Mouse (Mus musculus): Measurements from ENCODE around the gene Taf9b. TPM values are rescaled to one million over a fixed set of nuclear protein-coding genes. Genes with fewer than 3 reads are reported as not detected.

Taf9b gene
- total RNA-seq (2012; rRNA removed), result 2.1 and 2.7 TPM in 2 replicates

- no peaks in the 10 kb centered on the region for H3K36me3 ChIP-seq (ENCODE audit: control insufficient read depth, insufficient read depth, low read length, poor library complexity, severe bottlenecking)
- in situ Hi-C loops (cut with MboI; ENCODE audit: low sequenced_read_pairs in 2 of 2, unreplicated experiment in 2 of 2), result no loop called here
- H3K27ac ChIP-seq (ENCODE audit: insufficient read depth, low read depth, low read length, poor library complexity, severe bottlenecking), result no peak within 1 kb of the TSS
These were observed at the start of gene Taf9b for GRCm38 (mm10) chrX:106221058-106221457. Gene Taf9b (minus strand): TSS chrX:106221158.

GRCm38 (mm10) chrX:106255276-106255675, 34.3 kb upstream of the Taf9b start, which contains the start of gene Fnd3c2:
Gene Fnd3c2 (minus strand): TSS chrX:106255376.
- TF ChIP-seq ZC3H11A (IDR thresholded peaks at IDR 0.05; ENCODE audit: borderline replicate concordance, low read depth, low read length) (no peak), CHD2 (IDR thresholded peaks at IDR 0.05; ENCODE audit: low read depth, low read length) (no peak), MAFK (IDR thresholded peaks at IDR 0.05; ENCODE audit: insufficient read depth, low read depth, low read length) (no peak), ZNF384 (IDR thresholded peaks at IDR 0.05; ENCODE audit: low read depth, low read length) (no peak), HCFC1 (IDR thresholded peaks at IDR 0.05; ENCODE audit: borderline replicate concordance, insufficient read depth, low read length) (no peak)
- no peak for DNase-seq (ENCODE audit: low read depth, low spot score)
- H3K27ac ChIP-seq (ENCODE audit: insufficient read depth, low read depth, low read length, poor library complexity, severe bottlenecking), result no peak within 1 kb of the TSS
- no peaks in the 10 kb centered on the region for H3K4me1 ChIP-seq (ENCODE audit: control insufficient read depth in 2 of 2, insufficient read depth in 2 of 2, low read length in 2 of 2, poor library complexity in 1 of 2)
- in situ Hi-C loops (cut with MboI; ENCODE audit: low sequenced_read_pairs in 2 of 2, unreplicated experiment in 2 of 2), result no loop called here
- H3K9ac ChIP-seq (ENCODE audit: insufficient read depth, low read depth, low read length, poor library complexity, severe bottlenecking), result no peak within 1 kb of the TSS
- H3K9me3 ChIP-seq (ENCODE audit: control insufficient read depth, insufficient read depth, low read depth, low read length), result no peaks in the 10 kb centered on the region
- H3K4me3 ChIP-seq (ENCODE audit: insufficient read depth in 1 of 2, low read depth in 1 of 2, low read length in 2 of 2, poor library complexity in 1 of 2, severe bottlenecking in 1 of 2), result no peak within 1 kb of the TSS
- no peaks in the 10 kb centered on the region for H3K36me3 ChIP-seq (ENCODE audit: control insufficient read depth, insufficient read depth, low read length, poor library complexity, severe bottlenecking)

More at GRCm38 (mm10) chrX:106221058-106221457, at the start of gene Taf9b:
- H3K4me1 ChIP-seq (ENCODE audit: control insufficient read depth in 2 of 2, insufficient read depth in 2 of 2, low read length in 2 of 2, poor library complexity in 1 of 2), result no peaks in the 10 kb centered on the region
- no peak within 1 kb of the TSS for H3K9ac ChIP-seq (ENCODE audit: insufficient read depth, low read depth, low read length, poor library complexity, severe bottlenecking)
- no peaks in the 10 kb centered on the region for H3K9me3 ChIP-seq (ENCODE audit: control insufficient read depth, insufficient read depth, low read depth, low read length)
- no peak for DNase-seq (ENCODE audit: low read depth, low spot score)
- H3K4me3 ChIP-seq (ENCODE audit: insufficient read depth in 1 of 2, low read depth in 1 of 2, low read length in 2 of 2, poor library complexity in 1 of 2, severe bottlenecking in 1 of 2), result no peak within 1 kb of the TSS
- TF ChIP-seq MAFK (IDR thresholded peaks at IDR 0.05; ENCODE audit: insufficient read depth, low read depth, low read length), result no peak
- TF ChIP-seq HCFC1 (IDR thresholded peaks at IDR 0.05; ENCODE audit: borderline replicate concordance, insufficient read depth, low read length), result no peak
- no peak for TF ChIP-seq CHD2 (IDR thresholded peaks at IDR 0.05; ENCODE audit: low read depth, low read length)
- no peak for TF ChIP-seq ZC3H11A (IDR thresholded peaks at IDR 0.05; ENCODE audit: borderline replicate concordance, low read depth, low read length)

GRCm38 (mm10) chrX:106219171-106220032, 1.6 kb downstream of the Taf9b start:
- TF ChIP-seq ZNF384 (IDR thresholded peaks at IDR 0.05; ENCODE audit: low read depth, low read length) (no peak), CHD2 (IDR thresholded peaks at IDR 0.05; ENCODE audit: low read depth, low read length) (no peak), MAFK (IDR thresholded peaks at IDR 0.05; ENCODE audit: insufficient read depth, low read depth, low read length) (no peak), ZC3H11A (IDR thresholded peaks at IDR 0.05; ENCODE audit: borderline replicate concordance, low read depth, low read length) (no peak), HCFC1 (IDR thresholded peaks at IDR 0.05; ENCODE audit: borderline replicate concordance, insufficient read depth, low read length) (no peak)
- Histone ChIP-seq H3K27ac (ENCODE audit: insufficient read depth, low read depth, low read length, poor library complexity, severe bottlenecking) (no peak overlapping the region), H3K36me3 (ENCODE audit: control insufficient read depth, insufficient read depth, low read length, poor library complexity, severe bottlenecking) (no peaks in the 10 kb centered on the region), H3K9me3 (ENCODE audit: control insufficient read depth, insufficient read depth, low read depth, low read length) (no peaks in the 10 kb centered on the region), H3K4me3 (ENCODE audit: insufficient read depth in 1 of 2, low read depth in 1 of 2, low read length in 2 of 2, poor library complexity in 1 of 2, severe bottlenecking in 1 of 2) (peak overlapping the region; percentile 77 to 78), H3K9ac (ENCODE audit: insufficient read depth, low read depth, low read length, poor library complexity, severe bottlenecking) (peak overlapping the region; percentile 76), H3K4me1 (ENCODE audit: control insufficient read depth in 2 of 2, insufficient read depth in 2 of 2, low read length in 2 of 2, poor library complexity in 1 of 2) (no peaks in the 10 kb centered on the region)
- in situ Hi-C loops (cut with MboI; ENCODE audit: low sequenced_read_pairs in 2 of 2, unreplicated experiment in 2 of 2), result no loop called here
- DNase-seq (ENCODE audit: low read depth, low spot score), result peak; percentile 45

- DNase-seq (ENCODE audit: low read depth, low spot score), result no peak
- Histone ChIP-seq H3K4me1 (ENCODE audit: control insufficient read depth in 2 of 2, insufficient read depth in 2 of 2, low read length in 2 of 2, poor library complexity in 1 of 2) (no peaks in the 10 kb centered on the region), H3K27ac (ENCODE audit: insufficient read depth, low read depth, low read length, poor library complexity, severe bottlenecking) (no peak overlapping the region), H3K36me3 (ENCODE audit: control insufficient read depth, insufficient read depth, low read length, poor library complexity, severe bottlenecking) (no peaks in the 10 kb centered on the region), H3K4me3 (ENCODE audit: insufficient read depth in 1 of 2, low read depth in 1 of 2, low read length in 2 of 2, poor library complexity in 1 of 2, severe bottlenecking in 1 of 2) (no peak overlapping the region), H3K9me3 (ENCODE audit: control insufficient read depth, insufficient read depth, low read depth, low read length) (no peaks in the 10 kb centered on the region), H3K9ac (ENCODE audit: insufficient read depth, low read depth, low read length, poor library complexity, severe bottlenecking) (no peak overlapping the region)
- in situ Hi-C loops (cut with MboI; ENCODE audit: low sequenced_read_pairs in 2 of 2, unreplicated experiment in 2 of 2), result no loop called here
- TF ChIP-seq MAFK (IDR thresholded peaks at IDR 0.05; ENCODE audit: insufficient read depth, low read depth, low read length) (peak; percentile 83), CHD2 (IDR thresholded peaks at IDR 0.05; ENCODE audit: low read depth, low read length) (no peak)
These were observed 11.9 kb downstream of the Taf9b start for GRCm38 (mm10) chrX:106209100-106209499.
